Mouse (Mus musculus) brain, adult 10 weeks (tissue): ENCODE measurements around the gene Tpp2. TPM values are rescaled to one million over a fixed set of nuclear protein-coding genes. Genes with fewer than 3 reads are reported as not detected.

ENCODE experiments used
- polyA plus RNA-seq: library from polyadenylated mRNA; stranded (reverse); fragments of 350-450 nt; fragmentation: Illumina TruSeq; extraction: RNeasy Lipid Tissue Mini Kit (QIAGEN cat#74804); gene quantifications from one replicate; pipeline ENCODE4 v1.2.3, GENCODE M21; 2015; ENCODE audit warnings: low read depth, low replicate concordance

Gene Tpp2
- 36.8 TPM for polyA plus RNA-seq

DNA sequence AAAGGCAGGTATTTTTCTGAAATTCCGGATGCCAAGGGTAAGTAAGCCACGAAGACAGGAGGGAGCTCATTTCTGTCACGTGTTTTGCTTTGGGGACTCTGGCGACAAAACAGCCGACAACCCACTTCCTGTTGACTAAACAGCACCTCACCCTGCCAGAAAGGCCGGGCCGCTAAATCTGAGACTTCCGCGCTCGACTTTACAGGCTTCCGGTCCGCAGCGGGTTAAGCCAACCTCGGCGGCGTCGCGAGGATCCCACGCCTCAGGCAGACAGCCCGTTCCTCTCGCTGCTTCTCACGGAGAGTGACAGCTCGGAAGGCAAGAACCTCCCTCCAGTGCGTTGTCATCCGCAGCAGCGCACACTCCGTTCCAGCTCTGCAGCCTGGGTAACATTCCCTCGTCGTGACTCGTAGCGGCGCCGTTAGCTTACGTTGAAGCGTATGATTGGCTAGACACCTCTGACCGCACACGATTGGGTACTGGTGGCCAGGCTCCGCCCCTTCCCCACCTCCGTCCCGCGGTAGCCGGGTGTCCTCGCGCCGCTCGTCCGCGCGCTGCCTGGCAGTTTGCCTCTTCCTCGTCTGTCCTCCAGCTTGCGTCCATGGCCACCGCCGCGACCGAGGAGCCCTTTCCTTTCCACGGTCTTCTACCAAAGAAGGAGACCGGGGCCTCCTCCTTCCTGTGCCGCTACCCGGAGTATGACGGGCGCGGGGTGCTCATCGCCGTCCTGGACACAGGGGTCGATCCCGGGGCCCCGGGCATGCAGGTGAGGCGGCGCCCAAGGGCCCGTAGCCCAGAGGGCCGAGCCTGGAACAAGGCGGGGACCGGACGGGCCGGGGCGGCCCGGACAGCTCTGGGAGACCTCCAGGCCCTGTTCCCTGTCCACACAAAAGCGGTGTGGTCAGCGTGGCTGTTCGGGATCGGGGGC lies at the start of gene Tpp2:
TSS of gene Tpp2 (plus strand) at position 160 of the 928 bp plus-strand sequence.

DNA sequence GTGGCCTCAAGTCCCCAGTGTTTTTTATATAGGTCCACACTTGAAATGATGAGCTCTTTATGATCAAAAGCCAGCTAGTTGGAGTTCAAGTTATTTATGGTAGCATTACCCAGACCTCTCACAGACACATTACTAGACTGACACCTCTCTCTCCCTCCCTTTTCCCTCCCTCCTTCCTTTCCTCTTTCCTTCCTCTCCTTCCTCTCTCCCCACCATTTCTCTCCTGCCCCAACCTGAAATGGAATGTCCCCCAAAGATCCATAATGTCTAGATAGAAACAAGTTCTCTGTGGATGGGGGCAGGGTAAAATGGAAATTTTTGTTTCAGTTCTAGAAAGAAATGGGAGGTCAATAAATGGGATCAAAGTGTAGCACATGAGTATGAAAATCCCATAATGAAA lies 86.5 kb downstream of the Tpp2 start, which contains the start of gene Mettl21c:
TSS of gene Mettl21c (minus strand) at position 101 of the 400 bp plus-strand sequence.

Other genes starting within 250 kb of the Tpp2 start
- 28.7 TPM for gene 1500015O10Rik, start 203.0 kb upstream of the Tpp2 start, polyA plus RNA-seq
- 72.8 TPM for gene Uxs1, start 105.8 kb upstream of the Tpp2 start, polyA plus RNA-seq
- not detected for gene Mettl21c, start 86.4 kb downstream of the Tpp2 start, polyA plus RNA-seq
- not detected for gene Gm8251, start 128.3 kb downstream of the Tpp2 start, polyA plus RNA-seq
- gene Tex30, start 168.8 kb downstream of the Tpp2 start, polyA plus RNA-seq, result 12.7 TPM
- gene Kdelc1, start 185.2 kb downstream of the Tpp2 start, polyA plus RNA-seq, result 12.2 TPM
- 23.6 TPM for gene Bivm, start 185.3 kb downstream of the Tpp2 start, polyA plus RNA-seq
- gene Ercc5, start 214.1 kb downstream of the Tpp2 start, polyA plus RNA-seq, result 13.0 TPM